Mouse (Mus musculus) MN1 (cell line): ENCODE data around the gene Ppp1r11.
A peak's percentile ranks its signal among the peaks of the same experiment; 100 is the strongest.
"Not testable (repeated sequence)": the region's sequence is repeated elsewhere in the genome, so short reads cannot be mapped to it uniquely, and the experiment has no call there.

Experiments
- DNase-seq: peaks from one replicate; pipeline ENCODE4 v3.0.0-alpha.2; 2016; ENCODE audit warnings: low spot score

Ppp1r11 gene

GRCm38 (mm10) chr17:36950981-36951947, at the start of gene Ppp1r11:
Gene Ppp1r11, minus strand, starts transcription at chr17:36951741.
- DNase-seq, result peak; percentile 99

GRCm38 (mm10) chr17:37000863-37001262, 49.3 kb upstream of the Ppp1r11 start, which contains the start of gene Zfp57:
Gene Zfp57, plus strand, starts transcription at chr17:37001163.
- no peak for DNase-seq

GRCm38 (mm10) chr17:36998477-36998876, 46.9 kb upstream of the Ppp1r11 start:
- DNase-seq, result no peak

- peak; percentile 87 for DNase-seq
Observed at GRCm38 (mm10) chr17:36997033-36997735, 45.6 kb upstream of the Ppp1r11 start.

- no peak for DNase-seq
Observed at GRCm38 (mm10) chr17:36995448-36995847, 43.9 kb upstream of the Ppp1r11 start.

- DNase-seq, result no peak
Observed at GRCm38 (mm10) chr17:36994528-36994927, 43.0 kb upstream of the Ppp1r11 start.

GRCm38 (mm10) chr17:36993770-36994325, 42.3 kb upstream of the Ppp1r11 start:
- no peak for DNase-seq

- DNase-seq, result no peak
Observed at GRCm38 (mm10) chr17:36992336-36993104, 41.0 kb upstream of the Ppp1r11 start.

GRCm38 (mm10) chr17:36990630-36991029, 39.1 kb upstream of the Ppp1r11 start:
- DNase-seq, result not testable (repeated sequence)

GRCm38 (mm10) chr17:36989437-36989836, 37.9 kb upstream of the Ppp1r11 start, which contains the start of gene H2-M5:
Gene H2-M5, minus strand, starts transcription at chr17:36989537.
- no peak for DNase-seq

GRCm38 (mm10) chr17:36988475-36988874, 36.9 kb upstream of the Ppp1r11 start:
- no peak for DNase-seq

- DNase-seq, result no peak
Observed at GRCm38 (mm10) chr17:36982253-36983155, 31.0 kb upstream of the Ppp1r11 start.

- no peak for DNase-seq
Observed at GRCm38 (mm10) chr17:36981845-36982244, 30.3 kb upstream of the Ppp1r11 start.

- DNase-seq, result no peak
Observed at GRCm38 (mm10) chr17:36981221-36981813, 29.8 kb upstream of the Ppp1r11 start, which contains the start of gene 2410137M14Rik. Gene 2410137M14Rik, minus strand, starts transcription at chr17:36981237.

- no peak for DNase-seq
Observed at GRCm38 (mm10) chr17:36973271-36973787, 21.8 kb upstream of the Ppp1r11 start.

- no peak for DNase-seq
Observed at GRCm38 (mm10) chr17:36972791-36973190, 21.2 kb upstream of the Ppp1r11 start.

- DNase-seq, result no peak
Observed at GRCm38 (mm10) chr17:36971172-36971850, 19.8 kb upstream of the Ppp1r11 start.

GRCm38 (mm10) chr17:36970316-36970890, 18.9 kb upstream of the Ppp1r11 start:
- no peak for DNase-seq

GRCm38 (mm10) chr17:36966875-36967274, 15.3 kb upstream of the Ppp1r11 start:
- DNase-seq, result no peak
